Mouse (Mus musculus) midbrain, embryonic 10.5 days (tissue): ENCODE data around the gene Tex19.2. TPM values are rescaled to one million over a fixed set of nuclear protein-coding genes. Genes with fewer than 3 reads are reported as not detected.

Experiments
- DNase-seq: peaks from one replicate; pipeline ENCODE4 v3.0.0-alpha.2; 2017; ENCODE audit warnings: low spot score
- H3K27ac ChIP-seq: fragments of 300-500 bp; sonication (generic); replicated peaks from 2 replicates; pipeline ENCODE4 v1.5.1; 2016; ENCODE audit warnings: mild to moderate bottlenecking
- H3K27me3 ChIP-seq: fragments of 300-500 bp; sonication (generic); 2 replicates; pipeline ENCODE4 v1.6.1; 2016; ENCODE audit warnings: low read depth, mild to moderate bottlenecking; ENCODE audit not compliant: poor library complexity, severe bottlenecking
- H3K36me3 ChIP-seq: fragments of 300-500 bp; sonication (generic); 2 replicates; pipeline ENCODE4 v1.6.1; 2016; ENCODE audit warnings: mild to moderate bottlenecking, moderate library complexity
- H3K4me1 ChIP-seq: fragments of 300-500 bp; sonication (generic); 2 replicates; pipeline ENCODE4 v1.6.1; 2016
- H3K4me3 ChIP-seq: fragments of 300-500 bp; sonication (generic); 2 replicates; pipeline ENCODE4 v1.5.1; 2016; ENCODE audit warnings: mild to moderate bottlenecking, moderate library complexity
- H3K9me3 ChIP-seq: fragments of 300-500 bp; sonication (generic); replicated peaks from 2 replicates; pipeline ENCODE4 v1.6.1; 2016; ENCODE audit warnings: mild to moderate bottlenecking
- WGBS: fragments of 180-500 bp; shearing (Covaris S2); methylation state at CpG from one replicate; pipeline ENCODE4 v1.1.7; 2016; 5-methylcytosine and 5-hydroxymethylcytosine counted together
- polyA plus RNA-seq: library from polyadenylated mRNA; unstranded; fragments of >200 nt; fragmentation: Nextera tagmentation; extraction: Ambion mirVana; gene quantifications from 2 replicates; pipeline ENCODE4 v1.2.1, GENCODE M21; 2016

The Tex19.2 gene
- polyA plus RNA-seq, 1 experiment from 2014 or later = not detected

DNA sequence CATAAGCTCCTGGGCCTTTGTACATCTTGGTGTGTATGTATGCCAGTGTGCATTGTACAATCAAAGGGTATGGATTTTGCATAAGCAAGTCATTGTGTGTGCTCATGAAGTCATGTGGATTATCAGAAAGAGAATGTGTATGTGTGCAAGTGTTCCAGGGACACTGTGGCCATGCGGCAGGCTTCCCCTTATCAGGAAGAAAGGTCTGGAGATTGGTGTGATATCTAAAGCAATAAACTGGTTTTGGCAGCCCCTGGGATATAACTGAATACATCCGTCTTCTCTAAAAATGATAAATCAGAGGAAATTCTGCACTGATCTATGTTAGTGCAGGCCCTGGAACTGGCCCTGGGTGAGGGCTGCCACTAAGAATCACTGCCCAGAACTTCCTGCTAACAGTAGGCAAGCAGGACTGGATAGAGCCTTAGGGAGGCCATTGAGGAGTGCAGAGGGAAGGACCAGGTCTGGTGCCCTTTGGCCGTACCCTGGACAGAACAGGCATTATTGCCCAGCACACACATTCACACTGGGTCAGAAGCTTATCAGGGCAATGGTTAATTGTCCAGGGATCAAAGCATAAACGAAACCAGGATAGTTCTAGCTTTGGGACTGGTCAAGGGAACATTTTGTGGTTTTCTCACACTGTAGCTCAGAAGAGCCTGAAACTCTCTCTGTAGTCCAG is 17.2 kb downstream of the Tex19.2 start:
- Histone ChIP-seq H3K9me3 (no peaks in the 10 kb centered on the region; the same call in 1 of the 2 replicates), H3K36me3 (no peaks in the 10 kb centered on the region), H3K27me3 (no peaks in the 10 kb centered on the region), H3K27ac (no peak overlapping the region), H3K4me1 (no peaks in the 10 kb centered on the region), H3K4me3 (no peak overlapping the region)
- 94% methylated on average over 4 of the region's 4 CpGs for WGBS
- DNase-seq = no peak

- Histone ChIP-seq H3K27me3 (no peaks in the 10 kb centered on the region), H3K9me3 (no peaks in the 10 kb centered on the region; the same call in 1 of the 2 replicates), H3K4me3 (no peak overlapping the region), H3K4me1 (no peaks in the 10 kb centered on the region), H3K27ac (no peak overlapping the region), H3K36me3 (no peaks in the 10 kb centered on the region)
- WGBS = 77% methylated on average over 7 of the region's 7 CpGs
- no peak for DNase-seq
Observed at GRCm38 (mm10) chr11:121100692-121101091, 17.8 kb downstream of the Tex19.2 start.

DNA sequence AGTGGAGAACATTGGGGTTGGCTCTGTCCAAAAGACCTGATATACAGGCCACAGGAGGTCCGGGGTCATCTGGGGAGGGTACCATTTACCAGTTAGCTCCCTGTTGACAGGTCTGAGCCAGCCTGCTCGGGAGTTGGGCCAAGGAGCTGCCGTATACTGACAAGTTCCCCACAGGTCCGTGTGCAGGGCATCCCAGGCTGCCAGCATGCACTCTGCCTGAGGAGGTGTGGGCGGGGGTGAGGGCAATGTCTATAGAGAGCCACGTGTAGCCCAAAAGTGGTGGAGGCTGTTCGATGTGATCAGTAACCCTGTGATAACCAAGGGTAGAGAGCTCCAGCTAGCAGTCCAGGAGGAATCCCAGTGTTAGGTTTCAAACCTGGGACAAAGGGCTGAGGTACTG is 18.7 kb downstream of the Tex19.2 start:
- H3K27me3 ChIP-seq = no peaks in the 10 kb centered on the region
- no peak for DNase-seq
- no peaks in the 10 kb centered on the region for H3K36me3 ChIP-seq
- H3K27ac ChIP-seq = no peak overlapping the region; the same call in 1 of the 2 replicates
- no peak overlapping the region for H3K4me3 ChIP-seq
- WGBS = 79% methylated on average over 7 of the region's 7 CpGs
- no peaks in the 10 kb centered on the region; the same call in 1 of the 2 replicates for H3K9me3 ChIP-seq
- H3K4me1 ChIP-seq = no peaks in the 10 kb centered on the region

DNA sequence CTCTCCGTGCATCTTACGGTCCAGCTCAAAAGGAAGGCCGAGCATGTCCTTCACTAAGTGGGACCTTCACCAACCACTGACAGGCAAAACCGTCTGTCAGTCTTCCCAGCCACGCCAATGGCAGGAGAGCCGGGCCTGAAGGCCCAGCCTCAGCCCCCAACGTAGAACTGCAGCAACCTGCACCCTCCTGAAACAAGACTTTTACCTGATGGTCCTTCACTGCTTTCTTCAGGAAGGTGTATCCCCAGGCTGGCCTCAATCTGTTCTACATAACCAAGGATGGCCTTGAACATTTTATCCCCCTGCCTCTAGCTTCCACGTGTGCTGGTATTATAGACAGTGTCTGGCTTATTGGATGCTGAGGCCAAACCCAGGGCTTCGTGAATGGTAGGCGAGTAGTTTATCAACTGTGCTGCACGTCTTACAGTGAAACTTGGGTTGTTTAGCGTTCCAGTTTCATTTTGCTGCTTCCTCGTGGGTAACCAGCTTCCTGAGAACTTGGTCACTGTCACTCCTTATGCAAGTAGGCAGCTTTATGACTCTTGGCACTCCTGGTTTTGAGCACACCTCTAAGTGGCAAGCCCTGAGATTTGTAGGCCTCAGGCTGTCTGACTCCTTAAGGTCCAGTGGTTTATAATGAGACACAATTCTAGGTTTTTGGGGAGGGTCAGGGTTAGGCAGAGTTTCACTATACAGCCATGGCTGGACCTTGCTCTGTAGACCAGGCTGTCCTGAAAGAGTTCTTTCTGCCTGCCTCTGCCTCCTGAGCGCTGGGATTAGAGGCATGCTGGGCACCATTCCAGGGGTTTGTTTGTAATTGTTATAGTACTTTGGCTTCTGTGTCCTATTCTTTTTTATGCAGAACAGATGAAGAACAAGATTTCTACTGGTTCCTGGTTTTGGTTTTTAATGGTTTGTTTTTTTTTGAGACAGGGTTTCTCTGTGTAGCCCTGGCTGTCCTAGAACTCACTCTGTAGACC is 25.6 kb downstream of the Tex19.2 start:
- no peak overlapping the region for H3K27ac ChIP-seq
- no peak for DNase-seq
- H3K36me3 ChIP-seq = no peaks in the 10 kb centered on the region
- H3K4me3 ChIP-seq = no peak overlapping the region
- H3K4me1 ChIP-seq = no peaks in the 10 kb centered on the region
- H3K9me3 ChIP-seq = no peaks in the 10 kb centered on the region
- 90% methylated on average over 14 of the region's 14 CpGs for WGBS
- no peaks in the 10 kb centered on the region for H3K27me3 ChIP-seq

GRCm38 (mm10) chr11:121090943-121091342 is 27.5 kb downstream of the Tex19.2 start:
- no peaks in the 10 kb centered on the region for H3K9me3 ChIP-seq
- H3K4me3 ChIP-seq = no peak overlapping the region
- WGBS = 69% methylated on average over 4 of the region's 4 CpGs
- no peaks in the 10 kb centered on the region for H3K36me3 ChIP-seq
- no peaks in the 10 kb centered on the region for H3K27me3 ChIP-seq
- no peak for DNase-seq
- H3K4me1 ChIP-seq = no peaks in the 10 kb centered on the region
- no peak overlapping the region for H3K27ac ChIP-seq

GRCm38 (mm10) chr11:121089756-121090546 is 28.5 kb downstream of the Tex19.2 start:
- Histone ChIP-seq H3K4me3 (no peak overlapping the region), H3K4me1 (no peaks in the 10 kb centered on the region), H3K27me3 (no peaks in the 10 kb centered on the region), H3K27ac (0 out of 2 replicates have a peak overlapping the region, but pooled peaks have one; percentile 13), H3K36me3 (no peaks in the 10 kb centered on the region), H3K9me3 (no peaks in the 10 kb centered on the region)
- WGBS = 91% methylated on average over 2 of the region's 2 CpGs
- no peak for DNase-seq

DNA sequence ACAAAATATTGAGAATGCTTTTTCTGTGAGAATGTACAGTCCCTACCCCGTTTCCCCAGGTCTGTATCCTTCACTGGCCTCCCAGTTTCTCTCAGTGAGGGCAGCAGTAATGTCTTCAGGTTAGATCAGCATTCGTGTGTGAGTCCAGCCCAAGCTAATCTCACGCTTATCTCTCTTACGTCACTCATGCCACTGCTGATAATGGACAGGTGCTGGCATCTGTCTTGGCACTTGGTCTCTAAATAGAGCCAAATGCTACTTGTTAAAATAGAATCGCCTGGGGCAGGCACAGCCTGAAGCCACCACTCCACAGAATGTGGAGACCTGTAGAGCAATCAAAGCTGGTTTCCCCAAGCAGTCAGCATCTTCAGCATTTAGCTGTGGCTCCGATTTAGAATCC is 29.5 kb downstream of the Tex19.2 start:
- Histone ChIP-seq H3K36me3 (no peaks in the 10 kb centered on the region), H3K9me3 (no peaks in the 10 kb centered on the region), H3K27me3 (no peaks in the 10 kb centered on the region), H3K4me3 (no peak overlapping the region), H3K4me1 (no peaks in the 10 kb centered on the region), H3K27ac (no peak overlapping the region)
- WGBS = 90% methylated on average over 6 of the region's 6 CpGs
- no peak for DNase-seq

DNA sequence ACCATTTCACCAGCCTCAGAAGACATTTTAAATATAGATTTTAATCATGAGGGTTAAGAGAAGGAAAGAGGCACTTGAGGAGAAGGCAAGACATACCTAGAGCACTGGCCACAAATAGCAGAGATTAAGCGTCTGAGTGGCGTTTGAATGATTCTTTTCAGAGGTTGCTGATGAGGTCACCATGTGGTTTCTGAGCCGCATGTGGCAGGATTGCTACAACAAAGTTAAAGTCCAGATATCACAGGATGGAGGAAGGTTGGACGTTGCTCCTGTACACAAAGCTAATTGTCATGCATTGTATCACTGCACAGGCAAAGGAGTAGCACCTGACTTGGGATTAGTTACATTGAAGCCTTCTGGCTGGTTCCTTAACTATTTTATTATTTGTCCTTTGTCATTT is 32.2 kb downstream of the Tex19.2 start:
- no peaks in the 10 kb centered on the region for H3K36me3 ChIP-seq
- H3K27ac ChIP-seq = no peak overlapping the region
- no peak for DNase-seq
- H3K4me3 ChIP-seq = no peak overlapping the region
- H3K4me1 ChIP-seq = no peaks in the 10 kb centered on the region
- H3K27me3 ChIP-seq = no peaks in the 10 kb centered on the region
- no peaks in the 10 kb centered on the region for H3K9me3 ChIP-seq
- 66% methylated on average over 4 of the region's 4 CpGs for WGBS

DNA sequence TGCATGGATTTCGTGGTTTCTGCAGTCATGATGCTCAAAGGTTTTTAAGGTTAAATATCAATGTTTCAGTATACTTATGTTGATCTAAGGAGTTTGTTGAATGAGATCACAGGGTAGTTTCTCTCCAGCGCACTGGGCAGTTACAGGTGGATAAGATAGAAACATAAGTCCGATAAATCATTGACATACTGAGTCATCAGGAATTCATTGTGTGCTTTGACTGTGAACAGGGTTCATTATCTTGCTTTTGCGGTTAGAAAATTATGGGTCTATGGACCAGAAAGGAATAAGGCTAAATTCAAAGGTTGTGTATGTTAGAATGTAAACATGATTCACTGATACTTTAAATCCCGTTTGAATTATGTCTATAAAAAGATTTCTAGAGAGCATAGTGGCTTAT is 33.3 kb downstream of the Tex19.2 start:
- WGBS = 86% methylated on average over 5 of the region's 5 CpGs

DNA sequence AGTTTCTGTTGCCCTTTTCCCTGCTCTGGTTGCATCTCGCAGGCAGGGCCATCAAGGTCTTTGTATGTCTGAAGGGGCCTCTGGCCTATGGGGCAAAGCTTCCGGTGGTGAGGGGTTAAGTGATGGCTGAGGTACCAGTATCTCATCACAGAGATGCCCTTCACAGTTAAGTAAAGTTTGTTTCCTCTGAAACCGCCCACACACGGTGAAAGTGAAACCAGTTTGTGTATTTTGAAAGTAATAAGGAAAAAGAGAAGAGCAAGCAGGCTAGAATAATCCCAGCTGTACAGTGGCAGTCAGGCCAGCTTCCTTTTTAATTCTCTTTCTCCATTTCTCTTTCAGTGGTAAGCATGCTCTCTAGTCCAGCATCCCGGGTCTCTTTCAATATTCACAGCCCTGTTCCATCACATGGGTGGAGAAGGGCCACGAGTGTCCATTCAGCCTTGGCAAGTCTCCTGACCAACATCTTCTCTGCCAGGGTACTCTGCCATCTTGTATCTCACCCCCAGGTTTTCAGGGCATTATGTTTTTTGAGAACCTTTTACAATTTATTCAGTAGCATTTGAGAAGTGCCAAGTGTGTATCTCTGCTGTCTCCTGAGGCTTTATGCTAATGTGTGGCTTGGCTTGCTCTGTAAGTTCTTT is 35.5 kb downstream of the Tex19.2 start:
- WGBS = 81% methylated on average over 6 of the region's 6 CpGs

More for the DNA sequence above, 33.3 kb downstream of the Tex19.2 start:
- Histone ChIP-seq H3K4me3 (no peak overlapping the region), H3K9me3 (no peaks in the 10 kb centered on the region), H3K27ac (no peak overlapping the region), H3K27me3 (no peaks in the 10 kb centered on the region), H3K4me1 (no peaks in the 10 kb centered on the region), H3K36me3 (no peaks in the 10 kb centered on the region)
- DNase-seq = no peak

DNA sequence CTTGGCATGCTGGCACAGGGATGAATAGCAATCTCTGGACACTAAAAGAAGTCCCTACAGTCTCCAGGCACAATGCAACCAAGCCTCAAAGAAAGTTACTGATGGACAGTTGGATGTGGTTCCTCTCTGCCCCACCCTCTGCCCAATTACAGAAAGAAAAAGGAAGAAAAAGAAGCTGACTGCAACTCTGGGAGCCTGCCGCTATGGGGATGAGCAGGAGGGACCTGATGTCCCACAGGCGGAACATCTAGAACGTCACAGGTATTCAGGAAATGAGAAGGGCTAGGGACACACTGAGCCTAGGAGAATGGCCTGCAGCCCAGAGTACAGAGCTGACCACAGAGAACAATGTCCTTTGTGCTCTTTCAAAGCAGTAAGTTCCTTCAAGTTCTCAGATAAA is 36.2 kb downstream of the Tex19.2 start:
- Histone ChIP-seq H3K4me1 (no peaks in the 10 kb centered on the region), H3K9me3 (no peaks in the 10 kb centered on the region), H3K27ac (no peak overlapping the region), H3K36me3 (no peaks in the 10 kb centered on the region), H3K4me3 (no peak overlapping the region), H3K27me3 (no peaks in the 10 kb centered on the region)
- no peak for DNase-seq
- 84% methylated on average over 3 of the region's 3 CpGs for WGBS

More for the DNA sequence above, 35.5 kb downstream of the Tex19.2 start:
- Histone ChIP-seq H3K36me3 (no peaks in the 10 kb centered on the region), H3K4me3 (no peak overlapping the region), H3K9me3 (no peaks in the 10 kb centered on the region), H3K4me1 (no peaks in the 10 kb centered on the region), H3K27ac (no peak overlapping the region), H3K27me3 (no peaks in the 10 kb centered on the region)
- no peak for DNase-seq

DNA sequence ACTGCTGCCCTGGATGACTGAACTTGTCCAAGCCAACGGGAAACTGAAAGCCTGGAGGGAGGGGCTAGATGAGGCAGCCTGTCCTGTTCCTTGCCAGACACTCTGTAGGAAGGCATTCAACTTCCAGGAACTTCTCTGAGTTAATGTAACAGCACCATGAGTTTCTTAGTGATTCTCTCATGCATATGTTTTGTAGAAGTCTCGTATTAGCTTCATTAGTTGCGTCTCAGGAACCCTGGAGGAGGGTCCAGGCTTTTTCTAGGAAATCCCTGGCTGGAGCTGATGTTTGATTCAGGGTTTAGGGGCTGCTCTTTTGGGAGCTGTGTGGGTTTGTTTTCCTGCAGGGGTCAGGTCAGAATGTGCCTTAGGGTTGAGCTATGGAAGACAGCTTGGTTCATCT is 37.4 kb downstream of the Tex19.2 start, which contains the start of gene Sectm1a:
TSS of gene Sectm1a (minus strand) at position 101 of the 400 bp plus-strand sequence.
- H3K27ac ChIP-seq = no peak within 1 kb of the TSS
- 76% methylated on average over 3 of the region's 3 CpGs for WGBS
- no peak within 1 kb of the TSS for H3K4me3 ChIP-seq
- H3K36me3 ChIP-seq = no peaks in the 10 kb centered on the region
- DNase-seq = no peak
- H3K27me3 ChIP-seq = no peaks in the 10 kb centered on the region
- no peaks in the 10 kb centered on the region for H3K4me1 ChIP-seq
- H3K9me3 ChIP-seq = no peaks in the 10 kb centered on the region
